Mouse (Mus musculus) cerebellum, adult 2 months (tissue): ENCODE results near the gene Crtac1. TPM values are rescaled to one million over a fixed set of nuclear protein-coding genes. Genes with fewer than 3 reads are reported as not detected.

Source experiments
- DNase-seq, 2 experiments: peaks; one replicate each; pipeline ENCODE4 v3.0.0; 2021
- H3K27ac ChIP-seq: fragments of 200-500 bp; 2 replicates; pipeline ENCODE4 v1.5.1; 2012; ENCODE audit warnings: low read length, control low read depth, inconsistent platforms; ENCODE audit not compliant: insufficient read depth
- H3K27me3 ChIP-seq: fragments of 200-500 bp; 2 replicates; pipeline ENCODE4 v1.6.1; 2012; ENCODE audit warnings: inconsistent platforms, mild to moderate bottlenecking, low read length, moderate library complexity; ENCODE audit not compliant: control insufficient read depth, insufficient read depth
- H3K4me1 ChIP-seq: fragments of 200-500 bp; 2 replicates; pipeline ENCODE4 v1.6.1; 2011; ENCODE audit warnings: low read length; ENCODE audit not compliant: control insufficient read depth, insufficient read depth
- H3K4me3 ChIP-seq: fragments of 200-500 bp; replicated peaks from 2 replicates; pipeline ENCODE3; 2011; ENCODE audit warnings: mild to moderate bottlenecking, low read depth, low read length, control low read depth; ENCODE audit not compliant: insufficient read depth
- CTCF ChIP-seq: fragments of 200-500 bp; IDR thresholded peaks from 2 replicates; pipeline ENCODE4 v1.5.1; 2011; ENCODE audit warnings: low read depth, mild to moderate bottlenecking, control low read depth, low read length, moderate library complexity, borderline replicate concordance; ENCODE audit not compliant: insufficient read depth
- POLR2A ChIP-seq: fragments of 200-500 bp; IDR thresholded peaks from 2 replicates; pipeline ENCODE4 v1.6.1; 2011; ENCODE audit warnings: low read length, control low read depth, borderline replicate concordance; ENCODE audit not compliant: insufficient read depth
- WGBS: fragments of 180-500 bp; shearing (Covaris S2); methylation state at CpG from one replicate; pipeline ENCODE4 v1.1.7; 2018; 5-methylcytosine and 5-hydroxymethylcytosine counted together
- polyA plus RNA-seq: library from polyadenylated mRNA; depleted of rRNA; stranded (reverse); fragments of >200 nt; gene quantifications from 2 replicates; pipeline ENCODE4 v1.2.3, GENCODE M21; 2012

Crtac1 gene
- polyA plus RNA-seq, 1 experiment, result 30.2 TPM

- no peak for TF ChIP-seq POLR2A
- 0 out of 2 replicates have a peak, but pooled peaks have one; percentile 11 for TF ChIP-seq CTCF
- no peak for DNase-seq
- 80% methylated on average over 9 of the region's 9 CpGs for WGBS
- Histone ChIP-seq H3K4me1 (no peaks in the 10 kb centered on the region), H3K27me3 (no peaks in the 10 kb centered on the region), H3K4me3 (no peak overlapping the region), H3K27ac (no peak overlapping the region)
Measured at GRCm38 (mm10) chr19:42439353-42439752, 7.8 kb upstream of the Crtac1 start.

GRCm38 (mm10) chr19:42435621-42436020 lies 4.0 kb upstream of the Crtac1 start:
- Histone ChIP-seq H3K27me3 (peaks cover 1% of the 10 kb centered on the region; the same call in 1 of the 2 replicates), H3K27ac (no peak overlapping the region), H3K4me3 (no peak overlapping the region), H3K4me1 (no peaks in the 10 kb centered on the region)
- 21% methylated on average over 4 of the region's 4 CpGs for WGBS
- DNase-seq, result no peak
- TF ChIP-seq POLR2A (no peak), CTCF (no peak)

- WGBS, result 67% methylated on average over 8 of the region's 8 CpGs
- DNase-seq, result no peak
- TF ChIP-seq CTCF, result no peak
- TF ChIP-seq POLR2A, result no peak
- no peak overlapping the region for H3K27ac ChIP-seq
- peaks cover 1% of the 10 kb centered on the region; the same call in 1 of the 2 replicates for H3K27me3 ChIP-seq
- no peak overlapping the region for H3K4me3 ChIP-seq
- H3K4me1 ChIP-seq, result no peaks in the 10 kb centered on the region
Measured at GRCm38 (mm10) chr19:42432761-42433160, 1.2 kb upstream of the Crtac1 start.

GRCm38 (mm10) chr19:42432191-42432590 lies 608 bp upstream of the Crtac1 start:
- peaks cover 1% of the 10 kb centered on the region; the same call in 1 of the 2 replicates for H3K27me3 ChIP-seq
- no peaks in the 10 kb centered on the region for H3K4me1 ChIP-seq
- DNase-seq, result peak; percentile 36 to 52
- TF ChIP-seq CTCF (no peak), POLR2A (no peak)
- 3% methylated on average over 32 of the region's 44 CpGs for WGBS
- H3K27ac ChIP-seq, result no peak overlapping the region
- H3K4me3 ChIP-seq, result peak overlapping the region; percentile 47

- H3K4me3 ChIP-seq, result no peak overlapping the region
- no peaks in the 10 kb centered on the region for H3K4me1 ChIP-seq
- WGBS, result 2% methylated on average over 19 of the region's 19 CpGs
- peaks cover 1% of the 10 kb centered on the region; the same call in 1 of the 2 replicates for H3K27me3 ChIP-seq
- peak; percentile 10 to 27 for DNase-seq
- H3K27ac ChIP-seq, result no peak overlapping the region
- TF ChIP-seq POLR2A, result no peak
- TF ChIP-seq CTCF, result no peak
Measured at GRCm38 (mm10) chr19:42430981-42431380, 602 bp downstream of the Crtac1 start.

GRCm38 (mm10) chr19:42429410-42429809 lies 2.2 kb downstream of the Crtac1 start:
- H3K27me3 ChIP-seq, result peaks cover 1% of the 10 kb centered on the region; the same call in 1 of the 2 replicates
- H3K27ac ChIP-seq, result no peak overlapping the region
- WGBS, result 17% methylated on average over 3 of the region's 3 CpGs
- DNase-seq, result peak; percentile 45 to 58
- H3K4me1 ChIP-seq, result no peaks in the 10 kb centered on the region
- TF ChIP-seq CTCF, result peak; percentile 74
- no peak for TF ChIP-seq POLR2A
- H3K4me3 ChIP-seq, result no peak overlapping the region

- Histone ChIP-seq H3K27me3 (no peaks in the 10 kb centered on the region; the same call in 1 of the 2 replicates), H3K4me1 (no peaks in the 10 kb centered on the region), H3K4me3 (no peak overlapping the region), H3K27ac (no peak overlapping the region)
- no peak for DNase-seq
- TF ChIP-seq CTCF, result no peak
- TF ChIP-seq POLR2A, result no peak
- WGBS, result 85% methylated on average over 3 of the region's 3 CpGs
Measured at GRCm38 (mm10) chr19:42425208-42425607, 6.4 kb downstream of the Crtac1 start.

GRCm38 (mm10) chr19:42415042-42415441 lies 16.5 kb downstream of the Crtac1 start:
- H3K4me3 ChIP-seq, result no peak overlapping the region
- H3K27me3 ChIP-seq, result no peaks in the 10 kb centered on the region
- WGBS, result 13% methylated on average over 8 of the region's 8 CpGs
- H3K4me1 ChIP-seq, result no peaks in the 10 kb centered on the region
- no peak for DNase-seq
- H3K27ac ChIP-seq, result no peak overlapping the region
- no peak for TF ChIP-seq POLR2A
- no peak for TF ChIP-seq CTCF

- no peak for DNase-seq
- no peak for TF ChIP-seq CTCF
- TF ChIP-seq POLR2A, result no peak
- H3K4me1 ChIP-seq, result no peaks in the 10 kb centered on the region
- H3K27ac ChIP-seq, result no peak overlapping the region
- H3K27me3 ChIP-seq, result peaks cover 1% of the 10 kb centered on the region; the same call in 1 of the 2 replicates
- 78% methylated on average over 5 of the region's 5 CpGs for WGBS
- H3K4me3 ChIP-seq, result no peak overlapping the region
Measured at GRCm38 (mm10) chr19:42409856-42410255, 21.7 kb downstream of the Crtac1 start.
